Mouse (Mus musculus): ENCODE measurements around the gene Mxra8. TPM values are rescaled to one million over a fixed set of nuclear protein-coding genes. Genes with fewer than 3 reads are reported as not detected.
A peak's percentile ranks its signal among the peaks of the same experiment; 100 is the strongest.

The Mxra8 gene
- total RNA-seq (2015) (not detected in 2 replicates), total RNA-seq (2017) (1.2 TPM in 2 replicates)

DNA sequence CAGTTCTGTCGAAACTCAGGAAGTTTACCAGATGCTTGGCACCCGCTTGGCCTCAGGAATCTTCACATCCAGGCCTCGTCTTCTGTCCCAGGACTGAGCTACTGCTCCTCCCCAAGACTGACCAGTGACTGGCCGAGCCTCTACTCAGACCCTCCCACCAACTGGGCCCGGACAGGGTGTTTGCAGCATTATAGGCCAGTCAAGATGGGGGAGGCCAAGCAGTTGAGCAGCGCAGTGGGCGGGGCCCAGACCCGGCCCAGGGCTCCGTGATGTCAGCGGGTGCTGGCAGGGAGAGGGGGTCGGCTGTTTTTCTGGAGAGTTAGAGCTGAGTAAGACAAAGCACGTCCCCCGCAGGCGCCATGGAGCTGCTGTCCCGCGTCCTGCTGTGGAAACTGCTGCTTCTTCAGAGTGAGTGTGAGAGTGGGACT is at the start of gene Mxra8:
TSS of gene Mxra8 (plus strand) at position 198 of the 428 bp plus-strand sequence.
- no peak for ATAC-seq (ENCODE audit: poor library complexity, severe bottlenecking)

DNA sequence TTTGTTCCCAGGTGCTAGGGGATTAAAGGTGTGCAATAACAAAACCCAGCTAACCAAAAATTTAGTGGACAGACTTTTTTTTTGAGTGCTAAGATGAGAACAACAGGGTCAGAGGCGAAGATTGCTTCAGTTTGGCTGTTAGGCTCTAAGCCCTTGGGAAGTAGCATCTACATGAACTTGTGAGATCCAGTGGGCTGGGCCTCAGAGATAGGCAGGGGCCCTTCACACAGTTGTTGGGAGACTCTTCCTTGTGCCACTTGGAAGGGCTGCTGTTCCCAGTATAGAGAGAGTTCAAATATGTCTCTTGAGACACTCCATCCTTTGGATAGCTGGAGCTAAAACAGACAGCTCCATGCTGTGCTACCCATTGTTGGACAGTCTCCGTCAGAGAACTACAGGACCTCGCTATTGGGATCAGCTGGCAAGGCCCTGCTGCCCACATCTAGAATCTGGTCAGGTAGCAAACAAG is 49.4 kb upstream of the Mxra8 start, which contains the start of gene Ankrd65:
TSS of gene Ankrd65 (plus strand) at position 419 of the 469 bp plus-strand sequence.
- ATAC-seq (ENCODE audit: poor library complexity, severe bottlenecking), result no peak

DNA sequence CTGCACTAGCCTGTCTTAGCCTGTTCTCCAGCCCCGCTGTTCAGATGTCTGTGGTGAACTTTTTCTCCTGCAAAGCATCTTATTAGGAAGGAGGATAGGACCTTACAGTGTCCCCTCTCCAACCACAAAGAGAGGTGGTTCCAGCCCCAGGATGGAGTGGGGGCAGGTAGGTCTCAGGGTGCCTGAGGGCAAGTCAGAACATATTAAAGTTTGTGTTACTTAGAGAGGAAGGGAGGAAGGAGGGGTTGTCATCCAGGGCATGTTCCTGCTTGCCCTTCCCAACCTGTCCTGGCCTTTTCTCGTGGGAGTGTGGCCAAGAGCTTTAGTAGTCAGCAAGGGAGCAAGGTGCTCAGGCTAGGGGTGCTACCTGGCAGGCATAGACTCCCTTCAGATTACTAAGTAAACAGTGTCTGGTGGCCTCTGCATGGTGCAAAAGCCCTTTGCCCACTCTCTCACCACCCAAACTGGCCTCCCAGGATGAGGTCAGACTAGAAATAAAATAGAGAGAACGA is 48.8 kb upstream of the Mxra8 start:
- ATAC-seq (ENCODE audit: poor library complexity, severe bottlenecking), result no peak

DNA sequence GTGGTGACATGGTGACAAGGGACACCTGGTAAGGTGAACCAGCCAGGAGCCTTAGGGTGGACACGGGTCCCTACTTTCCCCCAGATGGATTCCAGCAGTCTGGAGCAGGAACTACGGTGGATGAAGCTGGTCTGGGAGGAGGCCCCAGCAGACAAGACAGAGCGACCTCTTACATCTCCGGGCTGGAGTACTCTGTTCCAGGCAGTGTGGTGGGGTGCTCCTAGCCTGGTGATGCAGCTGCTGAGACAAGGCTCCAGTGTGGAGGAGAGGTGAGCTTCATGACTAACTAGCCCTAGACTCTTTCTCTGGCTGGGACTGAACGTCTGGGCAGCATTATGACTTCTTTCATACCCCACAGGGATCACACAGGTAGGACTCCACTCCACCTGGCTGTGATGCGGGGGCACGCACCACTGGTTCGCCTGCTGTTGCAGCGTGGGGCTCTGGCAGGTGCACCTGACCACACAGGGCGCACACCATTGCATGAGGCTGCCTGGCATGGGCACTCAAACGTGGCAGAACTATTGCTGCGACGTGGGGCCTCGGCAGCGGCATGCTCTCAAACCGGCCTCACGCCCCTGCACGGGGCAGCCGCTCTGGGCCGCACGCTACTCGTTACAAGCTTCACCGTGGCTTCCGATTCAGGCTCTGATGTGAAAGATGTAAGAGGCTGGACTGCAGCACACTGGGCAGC is 48.1 kb upstream of the Mxra8 start:
- ATAC-seq (ENCODE audit: poor library complexity, severe bottlenecking), result no peak

DNA sequence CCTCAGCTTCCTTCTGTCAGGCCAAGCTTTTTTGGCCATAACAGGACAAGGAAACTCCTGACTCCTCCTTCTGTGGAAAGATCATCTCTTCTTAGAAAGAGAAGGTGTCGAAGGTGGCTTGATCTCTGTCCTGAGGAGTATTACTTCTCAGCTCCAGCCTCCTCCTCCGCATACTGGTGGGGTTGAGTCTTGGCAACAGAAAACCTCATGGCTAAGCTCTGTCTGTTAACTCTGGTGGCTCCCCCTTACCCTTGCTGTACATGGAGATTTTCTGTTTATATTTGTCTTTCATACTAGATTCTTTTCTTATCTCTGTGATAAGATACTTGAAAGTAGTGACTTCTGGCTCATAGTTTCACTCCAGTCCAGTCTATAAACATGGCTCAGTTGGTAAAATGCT is 45.8 kb upstream of the Mxra8 start:
- no peak for ATAC-seq (ENCODE audit: poor library complexity, severe bottlenecking)

DNA sequence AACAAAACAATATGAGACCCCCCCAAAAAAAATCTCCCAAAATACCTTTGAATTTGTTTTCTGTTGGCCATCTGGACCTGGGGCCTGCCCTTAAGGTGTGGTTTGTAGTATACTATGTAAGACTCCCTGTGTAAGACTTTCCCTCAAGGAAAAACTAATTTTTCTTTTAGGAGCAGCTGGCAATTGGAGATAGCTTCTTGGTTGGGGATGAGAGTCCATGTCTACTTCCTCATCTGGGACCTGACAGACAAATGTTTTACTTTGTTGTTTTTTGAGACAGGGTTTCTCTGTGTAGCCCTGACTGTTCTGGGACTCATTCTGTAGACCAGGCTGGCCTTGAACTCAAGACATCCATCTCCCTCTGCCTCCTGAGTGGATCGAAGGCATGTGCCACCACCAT is 37.4 kb upstream of the Mxra8 start:
- no peak for ATAC-seq (ENCODE audit: poor library complexity, severe bottlenecking)

DNA sequence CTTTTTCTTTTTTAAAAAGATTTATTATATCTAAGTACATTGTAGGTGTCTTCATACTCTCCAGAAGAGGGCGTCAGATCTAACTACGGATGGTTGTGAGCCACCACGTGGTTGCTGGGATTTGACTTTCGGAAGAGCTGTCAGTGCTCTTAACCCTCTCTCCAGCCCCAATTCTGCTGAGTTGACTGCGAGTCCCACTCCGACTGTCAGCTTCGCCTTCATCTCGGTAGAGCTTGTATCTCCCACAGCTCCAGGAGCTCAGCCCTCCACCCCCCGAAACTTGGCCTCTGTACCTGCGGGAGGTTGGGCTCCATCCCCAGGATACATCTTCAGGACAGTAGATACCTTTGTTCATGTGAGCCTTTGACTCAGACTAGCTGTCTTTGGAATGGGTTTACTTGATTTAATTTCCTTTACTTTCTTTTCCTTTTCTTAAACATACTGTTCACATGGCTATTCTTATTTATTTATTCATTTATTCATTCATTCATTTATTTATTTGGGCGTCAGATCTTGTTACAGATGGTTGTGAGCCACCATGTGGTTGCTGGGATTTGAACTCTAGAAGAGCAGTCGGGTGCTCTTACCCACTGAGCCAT is 36.6 kb upstream of the Mxra8 start, which contains the start of gene Mrpl20:
TSS of gene Mrpl20 (plus strand) at position 138 of the 599 bp plus-strand sequence.
- 0 out of 2 replicates have a peak, but pooled peaks have one; percentile 20 for ATAC-seq (ENCODE audit: poor library complexity, severe bottlenecking)

DNA sequence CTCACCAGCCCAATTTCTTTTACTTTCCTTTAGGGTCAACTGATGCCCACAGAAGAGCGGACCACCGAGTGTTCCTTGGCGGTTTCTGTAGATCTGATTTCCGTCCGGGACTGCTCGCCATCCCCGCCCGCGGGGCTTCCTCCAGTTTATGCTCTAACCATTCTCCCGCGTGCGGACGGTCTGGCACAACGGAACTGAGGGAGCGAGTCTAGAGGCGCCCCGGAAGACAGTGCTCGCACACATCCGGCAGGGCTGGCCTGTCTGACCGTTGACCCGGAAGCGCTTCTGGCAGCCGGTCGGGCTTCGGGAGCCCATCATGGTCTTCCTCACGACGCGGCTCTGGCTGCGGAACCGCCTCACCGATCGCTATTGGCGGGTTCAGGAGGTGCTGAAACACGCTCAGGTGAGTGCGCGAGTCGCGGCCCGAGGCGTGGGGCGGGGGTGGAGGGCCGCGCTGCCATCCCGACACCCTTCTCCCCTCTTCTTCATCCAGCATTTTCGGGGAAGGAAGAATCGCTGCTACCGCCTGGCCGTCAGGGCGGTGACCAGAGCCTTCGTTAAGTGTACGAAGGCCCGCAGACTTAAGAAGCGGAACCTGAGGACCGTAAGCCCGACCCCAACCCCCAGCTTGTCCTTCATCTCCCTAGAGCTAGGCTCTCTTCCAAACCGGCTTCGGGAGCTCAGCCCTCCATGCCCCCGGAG is 36.0 kb upstream of the Mxra8 start:
- peak; percentile 100 for ATAC-seq (ENCODE audit: poor library complexity, severe bottlenecking)

DNA sequence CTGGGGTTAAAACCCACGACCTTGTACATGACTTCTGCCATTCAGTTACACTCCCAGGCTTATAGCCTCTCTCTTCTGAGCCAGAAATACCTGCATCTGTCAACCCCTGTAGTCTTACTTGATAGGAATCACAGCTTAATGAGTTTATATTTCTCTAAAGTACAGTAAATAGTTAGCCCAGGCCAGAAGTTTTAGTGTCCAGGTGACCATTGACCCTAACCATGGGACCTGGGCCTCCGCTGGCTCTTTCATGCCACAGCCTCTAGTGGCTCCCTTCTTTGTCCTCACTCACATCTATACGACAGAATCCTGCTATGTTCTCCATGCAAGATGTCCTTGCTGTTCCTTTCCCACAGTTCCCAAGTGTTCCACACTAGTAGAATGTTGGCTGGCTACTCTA is 31.6 kb upstream of the Mxra8 start:
- ATAC-seq (ENCODE audit: poor library complexity, severe bottlenecking), result no peak

DNA sequence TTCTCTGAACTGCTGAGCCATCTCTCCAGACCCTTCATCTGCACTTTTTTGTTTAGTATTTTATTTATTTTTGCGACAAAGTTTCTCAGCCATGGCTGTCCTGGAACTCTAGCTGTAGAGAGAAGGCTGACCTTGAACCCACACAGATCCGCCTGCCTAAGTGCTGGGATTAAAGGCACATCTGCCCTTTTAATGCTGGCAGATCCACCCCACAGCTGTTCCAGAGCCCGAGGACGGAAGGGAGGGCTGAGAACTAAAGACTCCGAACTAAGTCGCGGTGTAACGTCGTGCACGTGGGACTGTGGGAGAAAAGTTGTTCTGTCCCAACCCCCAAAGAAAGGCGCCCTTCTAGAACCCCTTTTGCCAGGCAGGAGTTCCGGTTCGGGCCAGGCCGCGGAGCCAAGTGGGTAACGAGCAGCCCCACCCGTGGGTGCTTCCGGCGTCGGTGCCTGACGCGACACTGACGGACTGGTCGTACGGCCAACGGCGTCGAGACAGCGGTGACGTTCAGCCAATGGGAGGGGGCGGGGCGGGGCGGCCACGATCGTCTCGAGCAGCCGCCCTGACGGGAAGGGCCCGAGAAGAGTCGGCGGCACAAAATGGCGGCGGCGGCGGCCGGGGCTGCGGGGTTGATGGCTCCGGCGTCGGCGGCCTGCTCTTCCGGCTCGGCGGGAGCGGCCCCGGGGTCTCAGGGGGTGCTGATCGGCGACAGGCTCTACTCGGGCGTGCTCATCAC is 27.4 kb upstream of the Mxra8 start, which contains the start of gene Ccnl2:
TSS of gene Ccnl2 (plus strand) at position 561 of the 736 bp plus-strand sequence.
- ATAC-seq (ENCODE audit: poor library complexity, severe bottlenecking), result peak; percentile 100

DNA sequence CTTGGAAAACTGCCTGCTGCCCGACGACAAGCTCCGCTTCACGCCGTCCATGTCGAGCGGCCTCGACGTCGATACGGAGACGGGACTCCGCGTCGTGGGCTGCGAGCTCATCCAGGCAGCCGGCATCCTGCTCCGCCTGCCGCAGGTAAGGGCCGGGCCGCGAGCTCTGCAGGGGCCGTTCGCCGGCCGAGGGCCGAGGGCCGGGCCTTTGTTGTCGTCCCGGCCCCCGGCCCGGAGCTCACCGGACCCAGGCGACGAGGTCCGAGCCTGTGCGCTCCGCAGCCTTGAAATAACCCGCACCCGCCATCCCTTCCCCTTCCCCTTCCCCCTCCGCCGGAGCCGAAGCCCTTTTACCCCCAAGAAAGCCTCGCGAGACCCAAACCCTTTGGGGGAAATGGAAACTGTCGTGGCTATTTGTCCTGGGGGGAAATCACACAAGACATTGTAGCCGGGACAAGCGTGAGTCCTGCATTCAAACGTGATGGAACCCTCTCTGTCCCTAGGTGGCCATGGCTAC is 26.8 kb upstream of the Mxra8 start:
- ATAC-seq (ENCODE audit: poor library complexity, severe bottlenecking), result peak; percentile 16; the same call in 1 of the 2 replicates

DNA sequence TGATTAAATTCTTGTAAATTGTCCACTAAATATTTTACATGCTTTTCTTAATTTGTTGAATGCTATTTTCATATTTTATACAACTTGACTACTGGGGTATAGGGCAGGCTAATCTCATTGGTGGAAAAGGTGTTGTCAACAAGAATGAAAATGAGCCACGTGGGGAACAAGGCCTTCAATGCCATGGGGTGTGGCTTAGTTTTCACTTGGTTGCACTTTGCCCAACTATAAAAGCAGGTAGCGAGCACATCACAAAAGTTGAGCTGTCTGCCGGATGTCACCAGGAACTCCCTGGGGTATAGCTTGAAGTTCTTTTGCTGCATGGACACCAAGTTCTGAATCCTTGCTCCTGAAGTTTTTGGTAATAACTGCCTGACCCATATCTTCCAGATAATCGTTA is 21.9 kb upstream of the Mxra8 start:
- no peak for ATAC-seq (ENCODE audit: poor library complexity, severe bottlenecking)

DNA sequence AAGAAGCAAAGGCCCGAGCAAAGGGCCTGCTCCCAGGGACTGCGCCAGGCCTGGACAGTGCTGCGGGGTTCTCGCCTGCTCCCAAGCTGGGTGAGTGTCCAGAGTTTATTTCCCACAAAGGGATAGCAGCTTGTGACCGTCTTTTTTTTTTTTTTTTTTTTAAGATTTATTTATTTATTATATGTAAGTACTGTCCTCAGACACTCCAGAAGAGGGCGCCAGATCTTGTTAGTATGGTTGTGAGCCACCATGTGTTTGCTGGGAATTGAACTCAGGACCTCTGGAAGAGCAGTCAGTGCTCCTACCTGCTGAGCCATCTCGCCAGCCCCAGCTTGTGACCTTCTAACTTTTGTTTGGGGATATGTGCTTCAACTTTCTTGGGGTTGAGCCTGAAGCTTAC is 18.5 kb upstream of the Mxra8 start:
- ATAC-seq (ENCODE audit: poor library complexity, severe bottlenecking), result no peak

DNA sequence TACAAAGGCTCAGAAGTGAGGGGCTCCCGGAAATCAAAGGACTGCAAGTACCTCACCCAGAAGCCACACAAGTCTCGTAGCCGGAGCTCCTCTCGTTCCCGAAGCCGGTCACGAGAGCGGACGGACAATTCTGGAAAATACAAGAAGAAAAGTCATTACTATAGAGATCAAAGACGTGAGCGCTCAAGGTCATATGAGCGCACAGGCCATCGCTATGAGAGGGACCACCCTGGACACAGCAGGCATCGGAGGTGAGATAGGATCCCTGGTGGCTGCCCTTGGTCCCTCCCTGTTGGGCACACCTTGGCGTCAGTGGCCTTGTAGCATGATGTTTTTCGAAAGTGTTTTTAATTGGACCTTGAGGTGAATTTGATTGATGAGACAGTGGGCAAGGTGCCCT is 16.0 kb upstream of the Mxra8 start:
- ATAC-seq (ENCODE audit: poor library complexity, severe bottlenecking), result no peak

DNA sequence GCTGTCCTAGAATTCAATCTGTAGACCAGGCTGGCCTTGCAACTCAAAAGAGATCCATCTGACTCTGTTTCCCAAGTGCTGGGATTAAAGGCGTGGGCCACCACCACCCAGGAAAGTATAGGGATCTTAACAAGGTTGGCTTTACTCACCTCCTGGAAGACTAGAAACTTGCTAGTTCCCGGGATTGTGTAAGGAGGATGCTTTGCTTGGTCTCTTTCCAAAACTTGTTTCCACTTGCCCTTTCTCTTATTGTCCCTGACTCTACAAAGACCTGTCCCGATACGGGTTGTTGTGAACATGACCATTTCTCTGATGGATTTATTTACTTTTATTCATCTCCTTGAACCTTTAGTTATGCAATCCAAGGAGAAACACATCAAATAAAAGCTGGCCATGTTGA is 9.6 kb upstream of the Mxra8 start:
- ATAC-seq (ENCODE audit: poor library complexity, severe bottlenecking), result no peak

DNA sequence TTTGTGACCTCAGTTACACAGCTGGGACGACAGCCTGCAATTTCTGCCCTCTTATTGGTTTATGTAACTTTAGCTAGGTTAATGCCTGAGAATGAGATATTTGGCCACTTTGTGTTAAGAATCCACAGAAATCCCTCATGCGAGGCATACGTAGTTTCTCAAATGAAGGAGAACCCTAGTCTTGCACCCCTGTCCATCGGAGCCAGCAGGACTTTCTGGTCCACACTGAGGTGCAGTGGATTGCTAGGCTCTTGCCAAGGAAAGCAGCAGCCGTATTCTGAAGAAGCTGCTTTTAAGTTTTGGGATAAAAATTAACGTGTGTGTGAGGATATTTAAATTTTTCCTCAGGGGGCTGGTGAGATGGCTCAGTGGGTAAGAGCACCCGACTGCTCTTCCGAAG is 8.9 kb upstream of the Mxra8 start:
- ATAC-seq (ENCODE audit: poor library complexity, severe bottlenecking), result no peak

DNA sequence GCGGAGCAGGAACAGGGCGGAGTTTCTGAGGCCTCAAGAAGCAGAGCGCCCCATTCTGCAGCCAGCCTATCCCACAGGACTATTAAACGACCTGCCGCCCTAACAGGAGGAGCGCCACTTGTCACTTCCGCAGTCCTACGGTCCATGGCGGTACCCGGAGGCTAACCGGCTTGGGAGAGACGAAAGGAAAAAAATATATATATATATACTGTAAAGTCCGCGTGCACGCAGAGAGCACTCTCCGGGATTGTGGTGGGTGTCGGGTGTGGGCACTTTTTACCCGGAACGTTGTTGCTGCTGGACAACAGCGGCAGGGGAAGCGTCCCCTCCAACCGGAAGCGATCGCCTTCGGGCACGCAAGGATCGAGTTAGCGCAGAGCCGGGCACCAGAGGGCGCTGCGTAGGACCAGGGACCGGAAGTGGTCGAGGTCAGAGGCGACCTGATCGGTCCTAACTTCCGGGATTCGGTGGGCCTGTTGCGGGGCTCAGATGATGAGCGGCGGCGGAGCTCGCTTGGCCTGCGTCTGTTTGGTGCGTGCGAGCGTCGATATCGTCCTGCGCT is 8.2 kb upstream of the Mxra8 start, which contains the start of gene Aurkaip1:
TSS of gene Aurkaip1 (plus strand) at position 68 of the 562 bp plus-strand sequence.
- ATAC-seq (ENCODE audit: poor library complexity, severe bottlenecking), result peak; percentile 85

DNA sequence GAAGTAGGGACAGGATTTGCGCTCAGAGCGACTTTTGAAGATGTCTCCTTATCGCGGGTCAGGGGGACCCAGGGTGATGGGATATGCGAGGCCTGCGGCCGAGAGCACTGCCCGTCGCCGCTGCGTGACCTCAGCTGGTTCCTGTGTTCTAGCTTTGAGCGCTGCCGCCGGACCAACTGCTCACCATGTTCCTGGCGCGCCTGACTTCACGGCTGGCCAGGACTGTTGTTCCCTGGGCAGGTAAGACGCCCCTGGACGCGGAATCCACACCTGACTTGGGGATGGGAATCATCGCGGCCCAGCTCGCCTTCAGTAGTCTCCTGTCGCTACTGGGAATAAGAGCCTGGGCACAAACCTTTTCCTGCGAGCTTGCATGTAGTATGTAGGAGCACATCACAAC is 7.6 kb upstream of the Mxra8 start:
- peak; percentile 33 for ATAC-seq (ENCODE audit: poor library complexity, severe bottlenecking)

DNA sequence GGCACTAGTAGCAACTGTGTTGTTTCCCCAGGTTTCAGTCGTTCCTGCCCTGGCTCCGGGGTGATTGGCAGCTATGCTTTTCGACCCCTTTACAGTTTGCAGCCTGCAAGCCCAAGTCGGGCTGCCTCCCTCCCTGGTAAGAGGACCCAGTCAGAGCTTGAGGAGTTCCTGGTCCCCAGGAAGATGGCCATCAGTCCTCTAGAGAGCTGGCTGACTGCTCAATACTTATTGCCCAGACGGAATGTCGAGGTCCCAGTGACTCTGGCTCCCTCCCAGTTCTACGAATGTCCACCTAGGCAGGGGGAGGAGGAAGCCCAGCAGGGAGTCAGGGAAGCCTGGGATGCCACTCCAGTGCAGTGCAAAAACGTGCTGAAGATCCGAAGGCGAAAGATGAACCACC is 7.2 kb upstream of the Mxra8 start:
- ATAC-seq (ENCODE audit: poor library complexity, severe bottlenecking), result no peak

DNA sequence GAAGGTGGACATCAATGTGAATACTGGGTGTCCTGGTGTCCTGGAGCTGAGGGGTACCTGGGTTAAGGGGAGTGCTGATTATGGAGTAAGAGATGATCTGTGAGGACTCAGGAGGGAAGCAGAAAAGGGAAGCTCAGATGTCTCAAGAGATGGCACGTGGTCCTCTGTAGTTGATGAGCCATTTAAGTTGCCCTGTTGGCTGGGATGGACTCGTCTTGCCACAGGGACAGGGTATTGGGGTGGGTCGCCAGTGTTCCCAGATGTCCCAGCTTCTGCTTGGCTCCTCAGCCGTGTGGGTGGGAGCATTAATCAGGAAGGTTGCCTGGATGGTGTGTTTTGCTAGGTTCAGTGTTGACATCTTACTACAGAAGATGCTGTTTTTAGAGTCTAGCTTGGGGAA is 6.2 kb upstream of the Mxra8 start:
- ATAC-seq (ENCODE audit: poor library complexity, severe bottlenecking), result peak; percentile 49

Data from megakaryocyte, adult 5-6 weeks (primary cell).